Mouse (Mus musculus) urinary bladder, postnatal 14 days (tissue): ENCODE data around the gene Tifa.
A peak's percentile ranks its signal among the peaks of the same experiment; 100 is the strongest.

Source experiments
- DNase-seq: peaks from one replicate; pipeline ENCODE4 v3.0.0; 2021; ENCODE audit warnings: low spot score

Gene Tifa

DNA sequence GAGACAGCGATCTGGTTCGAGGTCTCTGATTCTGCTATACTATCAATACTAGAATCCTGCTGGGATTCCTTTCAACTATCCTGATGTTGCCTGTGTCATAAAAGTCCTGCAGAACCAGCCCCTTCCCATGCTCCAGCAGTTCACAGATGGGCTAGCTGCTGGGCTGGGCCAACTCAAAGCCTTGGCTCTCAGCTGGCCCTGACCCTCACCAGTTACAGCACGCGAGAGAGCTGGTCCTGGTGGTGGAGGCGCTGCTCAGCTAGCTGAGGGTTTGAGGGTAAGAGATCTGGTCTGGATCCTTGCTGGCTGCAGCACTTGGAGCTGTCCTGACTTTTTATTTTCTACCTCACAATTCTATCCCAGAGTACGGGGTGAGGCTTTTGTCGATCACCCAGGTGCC is 36.9 kb downstream of the Tifa start:
- DNase-seq, result no peak

DNA sequence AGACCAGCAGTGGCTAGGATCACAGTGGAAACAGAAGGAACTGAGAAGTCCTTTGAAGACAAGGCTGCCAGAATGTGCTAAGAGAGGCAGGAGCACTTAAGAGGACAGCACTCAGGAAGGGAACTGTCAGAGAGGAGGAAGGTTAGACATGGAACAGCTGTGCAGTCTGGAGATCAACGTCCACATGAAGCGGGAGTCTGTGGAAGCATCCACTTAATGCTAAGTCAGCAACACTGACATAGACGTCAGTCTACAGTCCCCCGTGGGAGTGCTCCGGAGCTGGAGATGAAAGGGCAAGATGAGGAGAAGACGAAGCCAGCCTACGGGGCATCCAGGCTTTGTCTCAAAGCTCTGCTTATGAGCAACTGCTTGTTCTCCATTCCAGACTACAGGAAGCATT is 37.5 kb downstream of the Tifa start:
- no peak for DNase-seq

DNA sequence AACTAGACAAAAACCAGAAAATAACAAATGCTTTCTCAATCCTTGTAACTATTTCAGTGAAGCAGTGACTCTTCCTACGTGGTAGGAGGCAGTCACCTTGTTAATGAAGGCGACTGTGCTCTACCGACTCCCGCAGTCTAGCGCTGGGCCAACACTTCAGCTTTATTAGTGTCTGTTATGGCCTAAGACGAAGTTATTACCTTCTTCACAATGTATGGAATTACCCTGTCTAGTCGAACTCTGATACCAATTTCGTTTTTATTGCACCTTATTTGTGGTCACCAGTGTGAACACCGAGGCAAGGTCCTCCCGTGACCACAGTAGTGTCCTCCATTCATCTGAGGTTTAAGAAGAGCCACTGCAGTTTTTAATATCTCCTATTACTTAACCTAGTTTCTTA is 40.6 kb downstream of the Tifa start:
- DNase-seq, result no peak

DNA sequence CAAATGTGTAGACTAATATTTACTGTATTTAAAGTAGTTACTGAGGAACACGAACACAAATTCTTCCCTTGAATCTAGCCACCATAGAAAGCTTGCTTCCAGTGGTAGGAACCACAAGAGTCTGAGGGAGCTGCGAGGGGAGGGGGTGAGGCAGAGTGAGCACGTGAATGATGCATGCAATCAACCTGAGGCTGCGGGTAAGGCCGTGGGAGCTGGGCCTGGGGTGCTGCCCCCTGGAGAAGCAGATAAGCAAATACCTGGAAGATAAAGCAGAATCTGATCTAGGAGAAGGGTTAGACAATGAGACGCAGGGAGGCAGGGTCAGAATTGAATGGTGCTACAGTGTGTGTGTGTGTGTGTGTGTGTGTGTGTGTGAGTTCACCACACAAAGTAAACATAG is 41.5 kb downstream of the Tifa start:
- DNase-seq, result no peak

DNA sequence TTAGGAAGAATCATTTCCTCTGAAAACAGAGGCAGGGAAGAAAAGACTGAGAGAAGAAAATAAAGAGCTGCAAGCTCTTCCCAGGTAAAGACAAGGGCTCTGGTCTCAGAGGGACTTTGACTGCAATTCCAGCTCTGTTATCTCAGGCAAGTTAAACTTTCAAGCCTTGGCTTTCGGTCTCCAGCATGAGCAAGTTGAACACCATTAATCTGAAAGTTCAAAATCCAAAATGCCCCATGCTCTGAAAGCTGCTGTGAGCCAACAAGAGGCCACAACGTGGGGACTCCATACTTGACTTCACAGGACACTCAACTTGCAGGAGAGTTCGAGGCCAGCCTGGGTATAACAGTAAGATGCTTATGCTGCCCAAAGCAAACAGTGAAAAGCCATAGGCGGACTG is 44.4 kb downstream of the Tifa start:
- DNase-seq, result no peak

DNA sequence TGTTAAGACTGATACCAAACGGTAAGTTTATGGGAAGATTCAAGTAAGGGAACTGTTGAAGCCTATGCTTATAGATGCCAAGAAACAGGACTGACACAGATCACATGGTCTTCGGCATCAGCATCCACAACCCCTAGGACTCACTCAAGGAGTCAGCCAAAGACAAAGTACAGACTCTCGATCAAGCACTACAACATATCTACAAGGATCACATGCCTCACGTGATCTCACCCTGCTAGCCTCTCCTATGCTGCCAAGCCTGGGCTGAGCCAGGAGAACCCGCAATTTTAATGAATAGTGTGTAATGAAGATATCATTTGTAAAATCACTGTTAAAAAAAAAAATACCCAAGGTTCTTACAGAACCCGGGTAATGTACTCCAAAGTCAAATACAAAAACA is 46.0 kb downstream of the Tifa start:
- no peak for DNase-seq

DNA sequence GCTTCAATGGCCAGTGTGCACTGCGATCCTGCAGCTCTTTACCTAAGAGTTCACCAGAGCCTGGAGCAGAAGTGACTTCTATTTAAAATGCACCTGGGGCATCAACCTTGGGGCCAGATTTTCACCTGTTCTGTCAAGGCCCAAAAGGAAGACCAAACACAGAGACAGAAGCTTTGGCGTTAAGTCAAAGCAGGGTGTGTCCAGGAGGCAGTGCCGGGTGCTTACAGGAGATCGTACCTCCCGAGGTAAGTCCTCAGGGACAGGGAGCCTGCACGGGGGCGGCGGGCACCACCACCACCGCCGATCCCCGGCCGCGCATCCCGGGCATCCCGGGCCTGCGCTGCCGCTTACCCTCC is 47.2 kb downstream of the Tifa start:
- DNase-seq, result no peak

DNA sequence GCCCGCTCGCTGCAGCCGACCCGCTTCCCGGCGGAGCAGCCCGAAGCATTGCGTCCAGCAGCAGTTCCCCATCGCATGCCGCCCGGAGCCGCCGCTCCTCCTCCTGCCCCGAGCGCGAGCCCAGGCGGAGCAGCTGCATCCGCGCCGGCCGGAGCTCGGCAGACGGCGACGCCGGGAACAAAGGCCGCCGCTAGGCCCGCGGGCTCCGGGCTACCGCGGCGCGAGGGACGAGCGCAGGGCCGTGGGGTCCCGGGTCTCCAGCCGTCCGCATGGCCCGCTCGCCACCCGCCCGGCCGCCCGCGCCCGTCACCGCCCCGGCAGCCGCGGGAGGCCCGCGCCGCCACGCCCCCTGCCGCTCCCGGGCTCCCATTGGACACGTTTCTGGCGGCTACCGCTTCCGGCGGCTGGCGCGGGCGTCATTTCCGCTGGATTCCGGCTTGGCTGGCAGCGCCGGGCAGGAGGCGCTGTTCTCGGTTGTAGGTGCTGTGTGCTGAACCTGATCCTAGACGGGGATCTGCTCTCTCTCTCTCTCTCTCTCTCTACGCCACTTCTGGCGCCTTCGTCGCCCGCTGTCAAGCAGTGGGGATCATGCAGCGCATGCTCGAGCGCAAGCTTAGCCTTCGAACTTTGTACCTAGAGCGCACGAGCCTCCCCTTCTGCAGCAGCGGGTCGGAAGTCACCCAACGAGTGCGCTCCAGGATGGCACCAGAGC is 47.7 kb downstream of the Tifa start, which contains the start of gene Ap1ar:
TSS of gene Ap1ar (minus strand) at position 370 of the 712 bp plus-strand sequence.
- peak; percentile 95 for DNase-seq

DNA sequence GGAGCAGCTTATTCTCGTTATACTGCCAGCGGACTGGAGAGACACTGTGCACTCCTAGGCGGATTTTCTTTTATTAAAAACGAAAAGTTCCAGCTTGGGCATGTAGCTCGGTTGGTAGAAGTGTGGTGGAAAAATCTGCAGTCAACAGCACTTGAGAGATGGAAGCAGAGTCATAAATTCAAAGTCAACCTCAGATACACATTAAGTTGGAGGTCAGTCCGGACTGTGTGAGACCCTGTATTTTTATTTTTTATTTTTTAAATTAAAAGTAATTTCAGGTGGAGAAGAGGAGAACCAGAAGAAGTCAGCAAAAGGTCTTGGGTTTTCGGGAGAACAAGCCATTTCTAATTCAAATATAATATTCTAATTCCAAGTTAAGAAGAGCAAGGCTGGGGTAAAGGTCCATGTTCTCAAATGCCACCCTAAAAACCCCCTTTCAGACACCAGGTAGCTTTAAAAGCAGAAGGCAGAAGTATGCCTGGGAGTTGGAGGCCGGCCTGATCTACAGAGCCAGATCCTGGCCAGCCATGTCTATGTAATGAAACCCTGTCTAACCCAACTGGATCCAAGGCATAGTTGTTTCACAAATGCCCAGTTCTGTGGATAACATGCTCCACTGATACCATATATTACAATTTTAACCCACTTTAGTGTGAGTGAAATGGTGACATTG is 48.5 kb downstream of the Tifa start:
- DNase-seq, result no peak

DNA sequence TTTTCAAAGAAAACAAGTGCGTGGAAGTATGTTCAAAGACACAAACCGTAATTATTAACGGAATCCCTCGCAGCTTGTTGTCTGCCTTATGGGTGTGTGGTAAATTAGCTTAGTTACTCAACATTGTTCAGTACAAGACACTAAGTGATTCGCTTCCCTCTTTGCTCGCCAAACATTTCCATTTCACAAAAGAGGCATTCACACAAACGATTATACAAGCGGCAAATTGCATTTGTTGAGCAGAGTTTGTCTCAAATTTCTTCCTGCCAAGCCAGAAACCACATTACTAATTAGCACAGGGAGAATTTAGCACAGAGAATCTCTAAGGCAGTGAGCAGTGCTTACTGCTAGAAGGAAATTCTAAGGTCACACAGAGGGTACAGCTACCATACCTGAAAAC is 52.3 kb downstream of the Tifa start:
- no peak for DNase-seq

DNA sequence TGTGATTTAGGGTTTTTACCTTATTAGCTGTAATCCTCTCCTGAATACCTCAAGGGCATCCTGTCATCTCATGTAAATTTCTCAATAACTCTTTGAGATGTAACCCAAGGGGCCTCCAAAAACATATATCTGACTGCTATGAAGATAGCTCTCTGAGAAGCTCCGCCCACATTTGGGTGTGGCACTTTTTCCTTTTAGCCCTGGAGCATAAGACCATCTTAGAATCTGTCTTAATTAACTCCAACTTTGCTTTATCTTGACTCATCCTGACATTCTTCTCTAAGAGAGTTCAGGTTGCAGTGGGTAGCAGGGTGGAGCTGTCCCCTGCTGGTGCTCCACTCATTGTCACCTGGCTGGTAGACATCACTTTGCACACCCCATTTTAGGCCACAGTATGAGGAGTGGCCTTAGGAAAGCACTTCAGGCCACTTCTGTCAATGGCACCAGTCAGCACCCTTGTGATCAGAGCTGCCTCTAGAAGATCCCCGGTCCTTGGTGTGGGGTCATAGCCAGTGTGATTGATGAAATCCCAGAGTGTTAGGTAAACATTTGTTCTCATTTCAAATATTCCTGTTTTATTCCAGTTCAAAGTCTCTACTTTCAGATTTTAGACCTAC is 53.8 kb downstream of the Tifa start:
- DNase-seq, result no peak

DNA sequence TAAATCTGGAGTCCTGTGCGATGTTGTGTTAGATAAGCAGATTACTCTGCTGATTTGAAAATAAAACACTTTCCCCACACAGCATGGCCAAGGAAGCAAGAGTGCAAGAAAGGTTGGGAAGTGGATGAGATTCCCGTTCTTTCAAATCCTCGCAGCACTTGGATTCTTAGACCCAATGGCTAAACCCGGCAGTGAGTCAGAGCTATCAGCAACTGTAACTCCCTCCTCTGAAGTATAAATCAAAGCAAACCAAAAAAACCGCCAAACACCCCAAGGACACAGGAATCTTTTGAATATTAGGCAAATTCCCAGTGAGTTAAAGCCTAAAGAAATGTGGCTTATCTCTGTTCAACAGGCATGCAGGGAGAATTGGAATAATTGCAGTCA is 54.3 kb downstream of the Tifa start:
- DNase-seq, result no peak

DNA sequence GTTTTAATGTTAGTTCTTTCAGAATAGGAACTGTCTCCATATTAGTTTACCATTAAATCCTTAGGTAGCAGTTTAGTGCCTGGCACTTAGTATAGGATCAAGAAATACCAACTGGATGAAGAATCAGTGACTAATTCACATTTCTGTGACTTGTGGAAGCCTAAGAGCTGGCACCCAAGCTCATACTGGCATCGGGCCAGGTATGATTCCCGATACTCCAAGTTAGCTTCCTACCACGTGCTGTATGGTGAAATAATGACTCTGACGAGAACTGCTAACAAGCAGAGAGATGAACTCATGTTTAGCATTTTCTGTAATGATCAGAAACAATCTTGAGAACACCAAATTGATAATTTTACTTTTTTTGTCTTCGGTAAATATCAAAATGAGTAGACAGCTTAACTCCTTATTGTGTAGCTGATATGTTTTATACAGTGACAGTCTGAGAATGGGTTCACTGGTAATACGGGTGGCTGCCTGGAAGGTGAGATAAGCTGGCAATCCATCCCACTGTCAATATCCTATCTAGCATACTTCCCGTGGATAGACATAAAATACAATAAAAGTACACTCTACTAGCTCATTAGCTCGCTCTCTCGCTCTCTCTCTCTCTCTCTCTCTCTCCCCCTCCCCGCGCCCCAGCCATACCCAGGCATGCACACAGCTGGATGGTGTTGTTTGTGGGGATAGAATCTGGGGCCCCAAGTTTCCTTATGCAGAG is 58.6 kb downstream of the Tifa start:
- no peak for DNase-seq

DNA sequence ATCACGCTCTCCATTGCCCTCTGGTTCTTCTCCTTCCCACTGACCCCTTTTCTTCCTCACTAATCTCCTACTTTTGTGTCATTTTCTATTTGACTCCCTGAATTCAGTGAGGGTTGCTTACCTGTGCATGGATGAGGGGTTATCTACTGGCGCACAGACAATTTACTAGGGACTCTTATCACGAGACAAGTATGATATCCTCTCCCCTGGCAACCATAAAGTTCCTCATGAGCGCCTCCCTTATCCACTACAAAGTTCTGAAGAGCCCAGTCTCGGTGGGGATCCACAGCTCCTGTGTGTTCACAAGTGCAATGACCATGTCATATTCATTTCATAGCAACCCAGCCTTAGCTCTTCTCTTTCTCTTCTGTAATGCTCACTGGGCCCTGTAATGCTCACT is 60.3 kb downstream of the Tifa start:
- no peak for DNase-seq

DNA sequence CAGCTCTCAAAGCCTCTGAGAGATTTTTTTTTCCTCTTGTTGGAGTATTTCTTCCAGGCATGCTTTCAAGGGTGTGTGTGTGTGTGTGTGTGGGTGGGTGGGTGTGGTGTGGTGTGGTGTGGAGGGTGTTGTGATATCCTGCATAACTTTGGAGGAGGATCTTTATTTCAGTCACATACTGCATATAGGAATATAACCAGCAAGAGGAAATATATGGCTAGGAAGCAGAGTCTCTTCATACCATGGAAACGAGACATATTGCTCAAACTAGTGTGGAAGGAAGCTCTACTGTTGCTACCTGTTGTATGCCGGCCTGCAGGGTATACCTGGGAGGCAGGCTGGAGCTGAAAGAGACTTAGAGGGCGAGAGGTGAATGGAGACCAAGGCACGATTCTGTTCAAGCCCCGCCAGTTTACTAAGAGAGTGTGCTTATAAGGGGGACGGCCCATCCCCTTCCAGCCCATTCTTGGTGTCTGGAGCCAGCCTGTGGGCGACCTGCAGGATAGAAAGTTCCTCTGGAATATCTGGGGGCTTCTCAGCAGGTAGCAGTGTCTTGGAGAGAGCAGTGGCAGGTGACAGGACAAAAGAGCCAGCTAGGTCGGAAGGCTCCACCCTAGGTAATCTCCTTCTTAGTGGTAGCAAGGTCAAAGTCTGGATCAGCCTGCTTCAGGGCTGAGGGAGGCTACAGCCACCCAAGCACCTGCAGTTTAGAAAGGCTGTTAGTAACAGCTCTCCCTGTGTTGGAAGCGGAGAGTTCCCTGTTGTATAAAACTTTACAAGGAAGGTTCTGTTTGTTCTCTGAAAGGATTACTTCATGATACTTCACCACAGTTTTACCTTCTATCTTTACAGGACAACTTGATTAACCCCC is 61.4 kb downstream of the Tifa start:
- DNase-seq, result no peak

DNA sequence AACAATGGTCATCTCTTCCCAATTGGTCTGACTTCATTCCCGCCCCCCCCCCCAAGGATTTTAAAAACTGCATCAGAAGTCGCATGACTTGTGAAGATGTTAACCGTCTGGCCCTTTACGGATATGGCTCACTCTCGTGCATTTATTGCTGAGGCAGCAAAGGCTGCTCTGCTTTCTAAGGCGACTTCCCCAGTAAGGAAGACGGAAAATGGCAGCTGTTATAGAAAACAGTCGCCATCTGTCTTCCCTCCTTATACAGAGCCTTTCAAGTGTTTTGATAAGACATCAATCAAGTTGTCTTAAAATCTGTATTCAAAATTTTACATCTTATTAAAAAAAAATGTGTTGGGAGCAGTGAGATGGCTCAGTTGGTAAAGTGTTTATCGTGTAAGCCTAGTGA is 63.1 kb downstream of the Tifa start:
- no peak for DNase-seq

DNA sequence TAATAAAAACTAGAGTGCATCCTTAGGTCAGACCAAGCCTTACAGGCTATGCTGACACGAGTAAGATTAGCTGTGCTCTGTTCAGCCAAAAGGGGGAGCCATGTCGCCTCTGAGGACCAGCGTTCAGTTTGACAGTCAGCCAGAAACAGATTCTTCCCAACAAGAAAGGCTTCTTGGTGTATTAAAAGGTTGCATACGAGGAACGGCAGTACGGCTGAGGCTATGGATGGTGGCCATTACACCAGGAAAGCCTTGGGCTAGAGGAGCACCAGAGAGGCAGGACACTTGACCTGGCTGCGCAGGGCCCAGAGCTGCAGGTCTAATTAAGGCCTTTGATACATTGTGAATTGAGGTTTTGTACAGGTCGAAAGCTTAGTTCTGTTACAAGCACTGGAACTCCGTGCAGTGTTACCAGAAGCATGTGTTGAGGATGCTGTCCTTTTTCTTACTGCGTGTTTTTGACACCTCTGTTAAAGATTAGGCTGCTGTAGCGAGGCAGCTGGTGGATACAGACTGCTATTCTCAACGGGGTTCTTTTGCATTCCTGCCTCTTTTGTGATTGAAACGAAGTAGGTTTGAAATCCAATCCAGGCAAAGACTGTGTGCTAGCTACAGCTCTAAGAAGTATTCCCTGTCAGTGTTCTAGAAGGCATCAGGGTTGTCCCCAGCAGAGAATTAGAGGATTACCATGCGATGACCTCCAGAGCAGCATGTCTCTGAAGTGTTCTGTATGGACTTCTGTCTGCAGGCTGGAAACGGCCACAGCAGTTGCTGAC is 64.0 kb downstream of the Tifa start:
- DNase-seq, result peak; percentile 86

DNA sequence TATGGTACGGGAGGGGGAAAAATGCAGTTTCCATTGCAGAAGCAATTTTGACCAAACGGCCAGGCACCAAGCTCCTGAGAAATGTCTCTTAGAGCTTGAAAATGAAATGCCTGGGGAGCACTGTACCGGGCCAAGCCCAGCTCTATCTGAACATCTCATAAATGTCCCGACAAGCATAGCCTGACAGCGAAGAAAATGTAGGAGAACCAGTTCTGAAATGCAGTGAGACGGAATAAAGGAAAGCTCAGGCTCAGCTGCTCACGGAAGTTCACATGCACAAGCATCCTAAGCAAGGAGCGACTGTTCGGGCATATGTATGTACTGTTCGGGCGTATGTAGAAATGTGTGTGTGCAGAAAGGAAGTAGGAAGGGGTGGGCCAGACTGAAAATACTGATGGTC is 71.7 kb downstream of the Tifa start:
- DNase-seq, result peak; percentile 54

DNA sequence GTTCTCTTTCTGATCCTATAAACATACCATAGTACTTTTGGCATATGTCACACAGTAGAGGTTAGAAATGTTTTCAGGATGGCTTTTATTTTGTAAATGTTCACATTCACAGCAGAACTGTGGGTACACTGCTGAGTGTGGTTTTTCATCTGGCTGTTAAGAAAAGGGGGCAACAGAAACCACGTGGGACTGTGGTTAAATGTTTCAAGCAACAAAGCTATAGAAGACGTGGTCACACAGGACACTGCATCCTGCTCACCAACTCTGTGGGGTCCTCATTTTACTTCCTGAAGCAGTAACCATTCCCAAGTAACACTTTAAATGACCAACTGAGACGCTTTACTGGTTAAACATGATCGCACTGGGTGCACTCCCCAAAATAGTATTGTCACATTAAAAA is 72.9 kb downstream of the Tifa start:
- no peak for DNase-seq

DNA sequence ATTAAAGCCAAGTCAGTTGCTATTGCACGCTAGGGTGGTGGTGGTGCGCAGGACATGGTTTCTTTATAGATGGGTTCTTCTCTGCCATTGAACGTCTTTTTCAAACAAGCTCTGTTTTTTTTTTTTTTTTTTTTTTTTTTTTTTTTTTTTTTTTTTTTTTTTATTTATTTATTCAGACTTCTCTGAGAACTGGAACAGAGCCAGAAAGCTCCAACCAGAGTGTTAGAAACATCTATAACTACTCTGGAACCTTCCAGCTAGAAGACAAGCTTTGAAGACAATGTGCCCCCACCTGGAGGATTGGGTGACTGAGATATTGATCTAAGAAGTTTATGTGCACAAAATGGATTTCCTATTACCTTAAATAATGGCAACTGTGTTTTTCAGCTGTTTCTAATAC is 74.0 kb downstream of the Tifa start:
- no peak for DNase-seq

DNA sequence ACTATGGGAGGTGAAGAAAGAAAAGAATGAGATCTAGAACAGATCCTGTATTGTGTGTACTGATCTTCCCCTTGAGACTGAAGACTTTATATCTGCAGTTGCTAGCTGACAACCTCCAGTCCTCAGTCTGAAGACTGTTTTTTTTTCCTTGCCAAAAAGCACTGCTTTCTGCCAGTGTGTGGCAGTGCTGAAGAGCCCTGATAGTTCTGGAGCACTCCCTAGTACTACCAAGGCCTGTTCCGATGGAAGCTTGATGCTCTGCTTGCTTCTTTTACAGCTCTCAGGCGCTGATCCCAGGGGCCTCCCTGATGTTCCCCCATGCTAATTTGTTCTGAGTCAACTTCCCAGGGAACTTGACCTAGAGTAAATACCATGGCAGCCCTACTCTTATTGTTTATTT is 74.6 kb downstream of the Tifa start:
- DNase-seq, result no peak
